Mouse (Mus musculus) hindbrain, embryonic 13.5 days (tissue): Measurements from ENCODE around the gene Acox2. TPM values are rescaled to one million over a fixed set of nuclear protein-coding genes. Genes with fewer than 3 reads are reported as not detected.

Source experiments
- ATAC-seq: fragments of 200-750 bp; cut with Nextera tagmentation; 2 replicates; pipeline ENCODE4 v1.8.0; 2017; ENCODE audit warnings: moderate TSS enrichment; ENCODE audit not compliant: low FRiP score
- H3K27ac ChIP-seq: fragments of 300-500 bp; sonication (generic); 2 replicates; pipeline ENCODE4 v1.5.1; 2015; ENCODE audit warnings: inconsistent platforms, mild to moderate bottlenecking, moderate library complexity
- H3K27me3 ChIP-seq: fragments of 300-500 bp; sonication (generic); 2 replicates; pipeline ENCODE4 v1.6.1; 2015; ENCODE audit warnings: mild to moderate bottlenecking, inconsistent platforms
- H3K36me3 ChIP-seq: fragments of 300-500 bp; sonication (generic); 2 replicates; pipeline ENCODE4 v1.6.1; 2015; ENCODE audit warnings: mild to moderate bottlenecking, inconsistent platforms
- H3K4me1 ChIP-seq: fragments of 300-500 bp; sonication (generic); replicated peaks from 2 replicates; pipeline ENCODE4 v1.6.1; 2015; ENCODE audit warnings: inconsistent platforms
- H3K4me2 ChIP-seq: fragments of 300-500 bp; sonication (generic); 2 replicates; pipeline ENCODE4 v1.6.1; 2015; ENCODE audit warnings: inconsistent platforms, mild to moderate bottlenecking, moderate library complexity
- H3K4me3 ChIP-seq: fragments of 300-500 bp; sonication (generic); 2 replicates; pipeline ENCODE4 v1.5.1; 2015; ENCODE audit warnings: mild to moderate bottlenecking, inconsistent platforms
- H3K9ac ChIP-seq: fragments of 300-500 bp; sonication (generic); 2 replicates; pipeline ENCODE4 v1.6.1; 2015; ENCODE audit warnings: mild to moderate bottlenecking, inconsistent platforms
- H3K9me3 ChIP-seq: fragments of 300-500 bp; sonication (generic); 2 replicates; pipeline ENCODE4 v1.6.1; 2016; ENCODE audit warnings: inconsistent platforms
- WGBS: fragments of 180-500 bp; shearing (Covaris S2); methylation state at CpG from one replicate; pipeline ENCODE4 v1.1.7; 2015; 5-methylcytosine and 5-hydroxymethylcytosine counted together
- polyA plus RNA-seq: library from polyadenylated mRNA; unstranded; fragments of >200 nt; fragmentation: Nextera tagmentation; extraction: Ambion mirVana; gene quantifications from 2 replicates; pipeline ENCODE4 v1.2.1, GENCODE M21; 2015

Acox2 gene
- polyA plus RNA-seq, 1 experiment from 2014 or later = not detected

- no peak overlapping the region for H3K4me3 ChIP-seq
- no peaks in the 10 kb centered on the region for H3K4me1 ChIP-seq
- H3K9me3 ChIP-seq = no peaks in the 10 kb centered on the region
- H3K36me3 ChIP-seq = no peaks in the 10 kb centered on the region
- H3K9ac ChIP-seq = no peak overlapping the region
- no peaks in the 10 kb centered on the region for H3K27me3 ChIP-seq
- WGBS = 80% methylated on average over 5 of the region's 5 CpGs
- no peak overlapping the region for H3K4me2 ChIP-seq
- no peak overlapping the region for H3K27ac ChIP-seq
- no peak for ATAC-seq
Observed at GRCm38 (mm10) chr14:8260214-8260613, 1.1 kb upstream of the Acox2 start.

GRCm38 (mm10) chr14:8258752-8259151, 401 bp downstream of the Acox2 start:
- Histone ChIP-seq H3K9me3 (no peaks in the 10 kb centered on the region), H3K27ac (no peak overlapping the region), H3K4me1 (no peaks in the 10 kb centered on the region), H3K9ac (no peak overlapping the region), H3K4me2 (no peak overlapping the region), H3K4me3 (no peak overlapping the region), H3K27me3 (no peaks in the 10 kb centered on the region), H3K36me3 (no peaks in the 10 kb centered on the region)
- 84% methylated on average over 3 of the region's 3 CpGs for WGBS
- ATAC-seq = no peak

GRCm38 (mm10) chr14:8258335-8258627, 872 bp downstream of the Acox2 start:
- no peak overlapping the region for H3K4me2 ChIP-seq
- H3K27me3 ChIP-seq = no peaks in the 10 kb centered on the region
- no peaks in the 10 kb centered on the region for H3K36me3 ChIP-seq
- no peaks in the 10 kb centered on the region for H3K9me3 ChIP-seq
- H3K4me3 ChIP-seq = no peak overlapping the region
- no peak overlapping the region for H3K27ac ChIP-seq
- H3K4me1 ChIP-seq = no peaks in the 10 kb centered on the region
- no peak for ATAC-seq
- no peak overlapping the region for H3K9ac ChIP-seq
- 37% methylated on average over 3 of the region's 3 CpGs for WGBS

GRCm38 (mm10) chr14:8257521-8258334, 1.4 kb downstream of the Acox2 start:
- H3K27ac ChIP-seq = no peak overlapping the region
- H3K9me3 ChIP-seq = no peaks in the 10 kb centered on the region
- ATAC-seq = no peak
- H3K9ac ChIP-seq = no peak overlapping the region
- no peaks in the 10 kb centered on the region for H3K4me1 ChIP-seq
- WGBS = 54% methylated on average over 7 of the region's 7 CpGs
- H3K36me3 ChIP-seq = no peaks in the 10 kb centered on the region
- no peak overlapping the region for H3K4me2 ChIP-seq
- no peaks in the 10 kb centered on the region for H3K27me3 ChIP-seq
- H3K4me3 ChIP-seq = no peak overlapping the region

- H3K4me3 ChIP-seq = no peak overlapping the region
- no peaks in the 10 kb centered on the region for H3K36me3 ChIP-seq
- no peaks in the 10 kb centered on the region for H3K4me1 ChIP-seq
- no peak overlapping the region for H3K4me2 ChIP-seq
- no peak overlapping the region for H3K9ac ChIP-seq
- no peak for ATAC-seq
- no peaks in the 10 kb centered on the region for H3K27me3 ChIP-seq
- WGBS = 72% methylated on average over 5 of the region's 5 CpGs
- no peak overlapping the region for H3K27ac ChIP-seq
- H3K9me3 ChIP-seq = no peaks in the 10 kb centered on the region
Observed at GRCm38 (mm10) chr14:8256881-8257280, 2.3 kb downstream of the Acox2 start.

GRCm38 (mm10) chr14:8256072-8256471, 3.1 kb downstream of the Acox2 start:
- Histone ChIP-seq H3K36me3 (no peaks in the 10 kb centered on the region), H3K4me1 (no peaks in the 10 kb centered on the region), H3K9ac (no peak overlapping the region), H3K9me3 (no peaks in the 10 kb centered on the region), H3K27me3 (no peaks in the 10 kb centered on the region), H3K4me2 (no peak overlapping the region), H3K4me3 (no peak overlapping the region), H3K27ac (no peak overlapping the region)
- no peak for ATAC-seq
- 80% methylated on average over 6 of the region's 6 CpGs for WGBS

GRCm38 (mm10) chr14:8255076-8255729, 4.0 kb downstream of the Acox2 start:
- Histone ChIP-seq H3K27me3 (no peaks in the 10 kb centered on the region), H3K9ac (no peak overlapping the region), H3K36me3 (no peaks in the 10 kb centered on the region), H3K4me1 (no peaks in the 10 kb centered on the region), H3K4me2 (no peak overlapping the region), H3K9me3 (no peaks in the 10 kb centered on the region), H3K4me3 (no peak overlapping the region), H3K27ac (no peak overlapping the region)
- no peak for ATAC-seq
- 77% methylated on average over 7 of the region's 7 CpGs for WGBS

- 85% methylated on average over 8 of the region's 8 CpGs for WGBS
- no peak for ATAC-seq
- H3K27ac ChIP-seq = no peak overlapping the region
Observed at GRCm38 (mm10) chr14:8251330-8251885, 7.7 kb downstream of the Acox2 start.

GRCm38 (mm10) chr14:8250141-8250871, 8.8 kb downstream of the Acox2 start:
- Histone ChIP-seq H3K9me3 (no peaks in the 10 kb centered on the region), H3K9ac (no peak overlapping the region), H3K27me3 (no peaks in the 10 kb centered on the region), H3K4me1 (no peaks in the 10 kb centered on the region), H3K36me3 (no peaks in the 10 kb centered on the region), H3K4me3 (no peak overlapping the region), H3K4me2 (no peak overlapping the region), H3K27ac (no peak overlapping the region)
- ATAC-seq = no peak
- WGBS = 93% methylated on average over 9 of the region's 9 CpGs

More at GRCm38 (mm10) chr14:8251330-8251885, 7.7 kb downstream of the Acox2 start:
- Histone ChIP-seq H3K9me3 (no peaks in the 10 kb centered on the region), H3K4me1 (no peaks in the 10 kb centered on the region), H3K36me3 (no peaks in the 10 kb centered on the region), H3K27me3 (no peaks in the 10 kb centered on the region), H3K9ac (no peak overlapping the region), H3K4me3 (no peak overlapping the region), H3K4me2 (no peak overlapping the region)

- H3K9ac ChIP-seq = no peak overlapping the region
- ATAC-seq = no peak
- 90% methylated on average over 1 of the region's 1 CpGs for WGBS
Observed at GRCm38 (mm10) chr14:8249206-8249605, 9.9 kb downstream of the Acox2 start.

GRCm38 (mm10) chr14:8246878-8247277, 12.3 kb downstream of the Acox2 start:
- Histone ChIP-seq H3K27me3 (no peaks in the 10 kb centered on the region), H3K4me1 (no peaks in the 10 kb centered on the region), H3K27ac (no peak overlapping the region), H3K9me3 (no peaks in the 10 kb centered on the region), H3K4me3 (no peak overlapping the region), H3K36me3 (no peaks in the 10 kb centered on the region), H3K4me2 (no peak overlapping the region), H3K9ac (no peak overlapping the region)
- WGBS = 78% methylated on average over 8 of the region's 8 CpGs
- no peak for ATAC-seq

More at GRCm38 (mm10) chr14:8249206-8249605, 9.9 kb downstream of the Acox2 start:
- Histone ChIP-seq H3K27me3 (no peaks in the 10 kb centered on the region), H3K9me3 (no peaks in the 10 kb centered on the region), H3K4me2 (no peak overlapping the region), H3K36me3 (no peaks in the 10 kb centered on the region), H3K4me3 (no peak overlapping the region), H3K4me1 (no peaks in the 10 kb centered on the region), H3K27ac (no peak overlapping the region)

- no peaks in the 10 kb centered on the region for H3K27me3 ChIP-seq
- no peak overlapping the region for H3K4me3 ChIP-seq
- WGBS = 82% methylated on average over 5 of the region's 5 CpGs
- no peaks in the 10 kb centered on the region for H3K9me3 ChIP-seq
- H3K27ac ChIP-seq = no peak overlapping the region
- H3K36me3 ChIP-seq = no peaks in the 10 kb centered on the region
- H3K4me1 ChIP-seq = no peaks in the 10 kb centered on the region
- H3K4me2 ChIP-seq = no peak overlapping the region
- H3K9ac ChIP-seq = no peak overlapping the region
- no peak for ATAC-seq
Observed at GRCm38 (mm10) chr14:8244211-8244611, 14.9 kb downstream of the Acox2 start.
